Mouse (Mus musculus): ENCODE data around the gene Tex14. TPM values are rescaled to one million over a fixed set of nuclear protein-coding genes. Genes with fewer than 3 reads are reported as not detected.
"Not testable (repeated sequence)": the region's sequence is repeated elsewhere in the genome, so short reads cannot be mapped to it uniquely, and the experiment has no call there.

Gene Tex14
- total RNA-seq, 2 experiments from 2014 or later: 0.33 TPM; not detected in 1

DNA sequence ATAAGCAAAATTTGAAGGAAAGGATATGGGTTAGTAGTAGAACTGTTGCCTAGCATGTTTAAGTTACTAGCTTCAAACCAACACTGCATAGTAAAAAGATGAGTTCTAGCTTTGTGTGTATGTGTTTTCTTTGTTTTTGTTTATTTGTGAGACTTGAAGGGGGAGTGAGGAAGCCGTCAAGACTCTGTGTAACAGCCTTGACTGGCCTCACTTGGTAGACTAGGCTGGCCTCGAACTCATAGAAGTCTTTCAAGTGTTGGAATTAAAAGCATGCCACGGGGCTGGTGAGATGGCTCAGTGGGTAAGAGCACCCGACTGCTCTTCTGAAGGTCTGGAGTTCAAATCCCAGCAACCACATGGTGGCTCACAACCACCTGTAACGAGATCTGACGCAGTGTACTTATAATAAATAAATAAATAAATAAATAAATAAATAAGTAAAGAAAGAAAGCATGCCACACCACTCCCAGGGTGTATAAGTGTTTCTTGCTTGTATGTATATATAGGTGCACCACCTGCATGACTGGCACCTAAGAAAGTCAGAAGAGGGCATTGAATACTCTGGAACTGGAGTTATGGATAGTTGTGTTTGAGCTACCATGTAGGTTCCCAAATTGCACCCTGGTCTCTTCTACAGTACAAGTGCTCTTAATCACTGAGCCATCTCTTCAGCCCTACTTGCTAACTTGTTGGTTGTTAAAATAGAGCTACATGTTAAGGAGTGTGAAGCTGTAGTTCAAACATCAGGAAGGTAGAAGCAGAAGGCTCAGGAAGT, 18.9 kb downstream of the Tex14 start:
- DNase-seq: no peak
- intact Hi-C loops (cut with DNase I): loop anchor here (10.0 kb wide), 1 partner anchor 311 kb away; the partner anchor contains the start of gene Supt4a

DNA sequence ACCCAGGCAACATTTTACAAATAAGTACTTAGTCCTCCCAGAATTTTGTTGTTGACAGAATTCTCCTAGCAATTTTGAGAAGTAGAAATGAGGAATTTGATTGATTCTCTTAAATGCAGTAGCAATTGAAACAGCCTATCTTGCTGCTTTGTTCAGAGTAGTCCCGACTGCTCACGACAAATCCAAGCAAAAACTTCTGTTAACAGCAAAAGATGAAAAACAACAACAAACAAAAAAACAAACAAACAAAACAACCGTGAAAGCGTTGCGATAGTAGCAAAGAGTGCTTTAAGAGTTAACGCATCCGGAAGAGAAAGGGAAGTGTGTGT, 21.2 kb downstream of the Tex14 start:
- DNase-seq: no peak
- intact Hi-C loops (cut with DNase I): loop anchor here (2.0 to 10.0 kb wide), 5 partner anchors 17 to 309 kb away; partner anchors contain the start of gene Supt4a

DNA sequence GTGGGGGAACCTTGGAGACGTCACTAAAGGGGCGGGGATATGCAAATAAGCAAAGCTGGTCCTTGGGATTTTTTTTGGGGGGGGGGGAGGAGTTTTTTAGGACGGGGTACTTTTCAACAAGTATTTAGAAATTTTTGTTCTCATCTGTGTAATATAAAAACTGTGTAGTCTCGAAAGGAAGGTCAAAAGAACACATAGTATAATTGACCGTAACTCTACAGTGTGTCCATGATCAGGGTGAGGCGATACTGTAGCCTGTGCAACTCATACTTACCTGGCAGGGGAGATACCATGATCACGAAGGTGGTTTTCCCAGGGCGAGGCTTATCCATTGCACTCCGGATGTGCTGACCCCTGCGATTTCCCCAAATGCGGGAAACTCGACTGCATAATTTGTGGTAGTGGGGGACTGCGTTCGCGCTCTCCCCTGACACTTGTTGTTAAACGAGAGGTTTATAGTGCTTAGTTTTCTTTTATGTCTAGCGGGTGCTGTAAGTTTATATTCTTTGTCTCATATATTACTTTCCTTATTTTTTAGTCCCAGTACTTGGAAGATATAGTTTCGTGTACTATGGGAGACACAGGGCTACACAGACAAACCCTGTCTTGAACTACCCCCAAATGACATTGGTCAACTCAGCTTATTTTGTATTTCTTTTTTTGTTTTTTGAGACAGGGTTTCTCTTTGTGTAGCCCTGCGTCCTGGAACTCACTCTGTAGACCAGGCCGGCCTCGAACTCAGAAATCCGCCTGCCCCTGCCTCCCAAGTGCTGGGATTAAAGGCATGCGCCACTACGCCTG, 21.8 kb downstream of the Tex14 start:
- peak; percentile 81 to 82 for DNase-seq
- intact Hi-C loops (cut with DNase I): loop anchor here (2.0 to 10.0 kb wide), 5 partner anchors 16 to 308 kb away; partner anchors contain the start of gene Supt4a

DNA sequence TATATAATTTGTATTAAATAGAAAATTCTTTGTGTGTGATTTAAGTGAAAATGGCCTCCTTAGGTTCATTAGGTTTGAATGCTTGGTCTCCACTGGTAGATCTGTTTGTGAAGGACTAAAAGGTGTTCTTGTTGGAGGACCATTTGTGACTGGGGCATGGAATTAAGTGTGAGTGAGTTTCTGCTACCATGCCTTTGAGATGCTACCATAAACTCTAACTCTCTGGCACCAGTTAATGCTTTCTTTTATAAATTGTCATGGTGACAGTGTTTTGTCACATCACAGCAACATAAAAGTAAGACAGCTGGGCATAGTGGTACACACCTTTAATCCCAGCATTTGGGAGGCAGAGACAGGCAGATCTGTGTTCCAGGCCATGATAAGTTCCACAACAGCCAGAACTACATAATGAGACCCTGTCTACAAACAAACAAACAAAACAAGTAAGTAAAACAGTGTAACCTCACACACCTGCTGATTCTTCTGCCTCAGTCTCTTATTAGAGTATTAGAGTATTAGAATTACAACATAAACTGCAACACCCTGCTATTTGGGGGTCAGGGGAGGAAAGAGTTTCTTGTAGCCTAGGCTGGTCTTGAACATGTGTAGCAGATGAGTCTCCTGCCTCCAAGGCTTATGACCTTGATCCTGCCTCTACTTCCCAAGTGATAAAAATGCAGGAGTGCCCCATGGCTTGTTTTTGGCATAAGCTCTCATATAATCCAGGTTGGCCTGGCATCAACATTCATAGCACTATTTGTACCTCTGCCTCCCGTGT, 22.6 kb downstream of the Tex14 start:
- intact Hi-C loops (cut with DNase I): loop anchor here (2.0 to 10.0 kb wide), 5 partner anchors 15 to 307 kb away; partner anchors contain the start of gene Supt4a
- DNase-seq: no peak

DNA sequence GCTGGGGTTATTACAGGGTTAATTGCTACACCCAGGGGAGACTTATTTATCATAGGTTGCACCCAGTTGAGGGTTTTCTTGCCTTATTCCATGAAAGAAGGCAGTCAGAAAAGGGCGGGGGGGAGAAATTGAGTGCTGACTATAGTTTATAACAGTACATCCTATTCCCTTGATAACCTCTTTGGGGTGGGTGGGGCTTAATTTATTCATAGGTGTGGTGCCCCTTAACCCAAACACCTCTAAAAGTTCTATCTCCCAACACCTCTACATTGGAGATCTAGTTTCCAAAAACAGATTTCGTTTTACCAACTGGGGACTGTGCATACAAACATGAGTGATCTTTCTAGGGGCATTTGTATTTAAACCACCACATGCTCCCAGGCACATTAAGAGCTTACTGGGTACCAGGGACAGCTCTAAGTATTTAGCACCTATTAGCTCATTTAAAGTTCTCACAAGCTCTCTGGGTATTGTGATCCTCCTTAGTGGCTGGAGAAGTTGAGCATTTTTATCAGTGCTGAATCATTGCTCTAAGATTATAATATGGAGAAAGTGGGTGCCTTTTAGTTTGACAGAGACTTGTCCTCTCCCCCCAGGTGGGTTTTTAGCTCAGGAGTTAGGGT, 23.3 kb downstream of the Tex14 start:
- DNase-seq: no peak
- intact Hi-C loops (cut with DNase I): loop anchor here (5.0 to 10.0 kb wide), 2 partner anchors 74 to 307 kb away; partner anchors contain the start of gene Supt4a

DNA sequence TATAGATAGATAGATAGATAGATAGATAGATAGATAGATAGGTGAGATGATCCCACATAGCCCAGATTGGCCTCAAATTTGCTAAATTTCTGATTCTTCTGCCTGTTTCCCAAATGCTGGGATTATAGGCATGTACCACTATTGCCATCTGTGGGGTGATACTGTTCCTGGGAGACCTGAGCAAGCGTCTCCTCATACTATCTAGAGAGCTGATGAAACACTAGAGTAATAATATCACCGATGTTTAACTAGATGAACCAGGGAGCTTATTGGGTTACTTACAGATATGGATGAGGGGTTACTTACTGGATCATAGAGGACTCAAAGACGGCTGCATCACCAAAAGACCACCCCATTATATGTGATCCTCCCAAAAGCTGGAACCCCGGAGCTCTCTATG, 24.5 kb downstream of the Tex14 start:
- intact Hi-C loops (cut with DNase I): loop anchor here (5.0 to 10.0 kb wide), 2 partner anchors 73 to 305 kb away; partner anchors contain the start of gene Supt4a
- DNase-seq: no peak

DNA sequence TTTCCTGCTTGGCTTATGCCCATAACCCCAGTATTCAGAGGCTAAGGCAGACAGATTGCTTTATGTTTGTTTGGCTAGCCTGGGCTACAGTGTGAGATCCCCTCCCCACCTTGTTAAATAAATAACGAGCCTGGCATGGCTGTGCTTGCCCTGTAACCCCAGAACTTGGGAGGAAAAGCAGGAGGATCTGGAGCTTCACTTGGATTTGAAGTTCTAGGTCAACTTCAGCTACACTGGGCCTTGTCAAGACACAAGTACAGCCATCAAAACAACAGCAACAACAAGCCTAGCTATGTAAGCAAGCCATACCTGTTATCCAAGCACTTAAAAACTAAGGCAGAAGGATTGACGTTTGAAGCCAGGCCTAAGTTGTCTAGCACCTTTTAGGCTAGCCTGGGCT, 25.5 kb downstream of the Tex14 start:
- intact Hi-C loops (cut with DNase I): no loop called here
- DNase-seq: no peak

DNA sequence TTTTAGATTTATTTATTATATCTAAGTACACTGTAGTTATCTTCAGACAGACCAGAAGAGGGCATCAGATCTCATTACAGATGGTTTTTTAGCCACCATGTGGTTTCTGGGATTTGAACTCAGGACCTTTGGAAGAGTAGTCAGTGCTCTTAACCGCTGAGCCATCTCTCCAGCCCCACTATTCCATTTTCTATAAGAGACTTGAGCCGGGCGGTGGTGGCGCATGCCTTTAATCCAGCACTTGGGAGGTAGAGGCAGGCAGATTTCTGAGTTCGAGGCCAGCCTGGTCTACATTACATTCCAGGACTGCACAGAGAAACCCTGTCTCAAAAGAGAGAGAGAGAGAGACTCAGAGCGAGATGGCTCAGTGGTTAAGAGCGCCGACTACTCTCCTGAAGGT, 26.9 kb downstream of the Tex14 start:
- DNase-seq; intact Hi-C loops (cut with DNase I): not testable (repeated sequence)

DNA sequence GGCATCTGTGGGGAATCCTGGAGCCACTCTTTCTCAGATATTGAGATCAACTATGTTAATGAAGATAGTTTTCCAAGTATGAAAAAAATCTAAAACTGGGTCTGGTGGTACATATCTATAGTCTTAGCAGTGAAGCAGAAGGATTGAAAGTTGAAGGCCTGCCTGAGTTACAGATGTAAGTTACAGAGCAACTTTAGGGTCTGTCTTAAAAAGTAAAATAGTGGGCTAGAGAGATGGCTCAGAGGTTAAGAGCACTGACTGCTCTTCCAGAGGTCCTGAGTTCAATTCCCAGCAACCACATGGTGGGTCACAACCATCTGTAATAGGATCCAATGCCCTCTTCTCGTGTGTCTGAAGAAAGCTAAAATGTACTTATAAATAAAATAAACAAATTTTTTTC, 27.6 kb downstream of the Tex14 start:
- DNase-seq: no peak
- intact Hi-C loops (cut with DNase I): no loop called here

DNA sequence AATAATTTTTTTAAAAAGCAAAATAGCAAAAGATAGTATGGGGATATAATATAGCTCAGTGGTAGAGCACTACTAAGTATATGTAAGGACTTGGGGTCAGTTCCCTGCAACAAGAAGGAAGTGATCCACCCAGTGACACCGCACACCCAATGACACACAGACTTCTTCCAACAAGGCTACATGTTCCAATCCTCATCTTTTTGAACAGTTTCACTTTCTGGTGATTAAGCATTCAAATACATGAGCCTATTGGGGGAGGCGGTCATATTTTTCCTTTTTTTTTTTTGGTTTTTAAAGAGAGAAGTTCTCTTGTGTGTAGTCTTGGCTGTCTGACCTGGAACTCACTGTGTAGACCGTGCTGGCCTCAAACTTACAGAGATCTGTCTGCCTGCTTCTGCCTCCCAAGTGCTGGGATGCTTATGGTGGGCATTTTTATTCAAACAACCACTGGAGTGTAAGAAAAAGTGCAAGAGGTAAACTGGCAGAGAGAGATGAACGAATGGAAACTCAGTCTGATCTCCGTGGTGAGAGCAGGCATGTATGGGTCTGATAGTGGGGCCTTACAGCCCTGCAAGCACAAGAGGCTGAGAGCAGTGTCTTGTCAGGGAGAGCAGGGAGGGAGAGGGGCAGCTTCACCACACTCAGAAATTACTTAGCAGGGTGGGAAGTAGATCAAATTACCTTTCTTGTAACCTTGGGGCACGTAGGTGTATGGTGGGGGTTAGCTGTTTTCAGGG, 28.2 kb downstream of the Tex14 start:
- intact Hi-C loops (cut with DNase I): no loop called here
- no peak for DNase-seq

DNA sequence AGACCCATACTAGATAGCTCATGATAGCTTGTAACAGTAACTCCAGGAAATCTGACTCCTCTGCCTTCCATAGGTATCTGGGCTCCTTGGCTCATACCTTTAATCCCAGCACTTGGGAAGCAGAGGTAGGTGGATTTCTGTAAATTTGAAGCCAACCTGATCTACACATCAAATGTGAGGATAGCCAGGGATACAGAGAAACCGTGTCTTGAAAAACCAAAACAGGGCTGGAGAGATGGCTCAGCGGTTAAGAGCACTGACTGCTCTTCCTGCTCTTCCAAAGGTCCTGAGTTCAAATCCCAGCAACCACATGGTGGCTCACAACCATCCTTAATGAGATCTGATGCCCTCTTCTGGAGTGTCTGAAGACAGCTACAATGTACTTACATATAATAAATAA, 30.2 kb downstream of the Tex14 start:
- intact Hi-C loops (cut with DNase I); DNase-seq: not testable (repeated sequence)

DNA sequence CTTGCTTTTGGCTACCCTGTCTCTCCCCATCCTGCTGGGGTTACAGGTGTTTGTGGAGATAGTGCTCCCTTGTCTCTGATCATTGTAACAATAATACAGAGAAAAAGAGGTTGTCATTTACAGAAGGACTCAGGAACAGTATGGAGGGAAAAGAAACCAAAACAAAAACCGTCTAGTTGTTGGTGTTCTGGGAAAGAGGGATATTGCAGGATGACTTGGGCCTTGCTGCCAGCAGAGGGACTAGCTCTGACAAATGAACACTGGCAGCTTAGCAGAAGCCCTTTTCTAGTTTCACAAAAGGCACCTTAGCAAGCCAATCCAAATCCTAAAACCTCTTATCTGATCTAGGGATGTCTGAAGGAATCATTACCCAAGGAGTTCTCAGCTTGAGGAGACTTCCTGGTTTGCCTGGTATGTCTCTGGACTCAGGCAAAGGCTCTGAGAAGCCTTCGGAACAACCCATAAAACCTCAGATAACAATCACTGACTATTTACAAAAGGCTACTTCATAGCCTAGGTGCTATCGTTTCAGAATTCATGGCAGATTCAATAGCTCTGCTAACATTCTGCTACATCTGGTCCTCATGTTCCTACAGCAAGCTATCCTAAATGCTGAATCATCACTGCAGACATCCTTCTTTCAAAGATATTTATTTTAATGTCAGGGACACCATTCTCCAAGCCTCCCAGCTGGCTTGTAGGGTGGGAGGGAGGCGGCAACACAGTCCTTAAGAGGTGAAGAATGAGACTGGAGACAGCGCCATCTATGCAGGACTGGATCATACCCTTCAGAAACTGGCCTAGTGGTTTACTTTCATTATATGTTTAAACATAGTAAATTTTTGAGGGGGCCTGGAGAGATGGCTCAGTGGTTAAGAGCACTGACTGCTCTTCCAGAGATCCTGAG, 31.7 kb downstream of the Tex14 start:
- DNase-seq: no peak
- intact Hi-C loops (cut with DNase I): no loop called here

DNA sequence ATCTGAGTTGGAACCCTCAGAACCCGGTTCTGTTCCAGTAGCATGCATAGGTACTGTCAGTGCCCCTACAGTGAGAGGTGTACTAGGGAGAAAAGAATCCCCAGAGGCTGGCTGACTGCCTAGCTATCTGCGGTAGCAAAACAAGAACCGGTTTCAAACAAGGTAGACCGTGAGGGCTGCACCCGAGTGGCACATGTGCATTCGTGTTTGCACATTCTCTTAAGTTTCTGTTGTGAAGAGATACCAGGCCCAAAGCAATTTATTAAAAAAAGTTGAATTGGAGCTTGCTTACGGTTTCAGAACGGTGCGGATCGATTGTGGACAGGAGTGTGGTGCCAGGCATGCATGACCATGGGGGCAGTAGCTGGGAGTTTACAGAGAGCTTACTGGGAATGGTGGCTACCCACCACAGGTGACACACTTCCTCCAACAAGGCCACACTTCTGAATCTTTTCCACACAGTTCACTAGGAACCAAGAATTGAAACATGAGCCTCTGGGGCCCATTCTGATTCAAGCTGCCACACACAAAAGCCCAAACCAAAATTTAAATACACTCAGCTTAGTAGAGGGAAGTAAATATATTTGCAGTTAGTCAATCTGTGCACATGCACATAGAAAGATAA, 35.0 kb downstream of the Tex14 start:
- no peak for DNase-seq
- intact Hi-C loops (cut with DNase I): loop anchor here (5.0 kb wide), 1 partner anchor 152 kb away; the partner anchor contains the start of gene Mtmr4

DNA sequence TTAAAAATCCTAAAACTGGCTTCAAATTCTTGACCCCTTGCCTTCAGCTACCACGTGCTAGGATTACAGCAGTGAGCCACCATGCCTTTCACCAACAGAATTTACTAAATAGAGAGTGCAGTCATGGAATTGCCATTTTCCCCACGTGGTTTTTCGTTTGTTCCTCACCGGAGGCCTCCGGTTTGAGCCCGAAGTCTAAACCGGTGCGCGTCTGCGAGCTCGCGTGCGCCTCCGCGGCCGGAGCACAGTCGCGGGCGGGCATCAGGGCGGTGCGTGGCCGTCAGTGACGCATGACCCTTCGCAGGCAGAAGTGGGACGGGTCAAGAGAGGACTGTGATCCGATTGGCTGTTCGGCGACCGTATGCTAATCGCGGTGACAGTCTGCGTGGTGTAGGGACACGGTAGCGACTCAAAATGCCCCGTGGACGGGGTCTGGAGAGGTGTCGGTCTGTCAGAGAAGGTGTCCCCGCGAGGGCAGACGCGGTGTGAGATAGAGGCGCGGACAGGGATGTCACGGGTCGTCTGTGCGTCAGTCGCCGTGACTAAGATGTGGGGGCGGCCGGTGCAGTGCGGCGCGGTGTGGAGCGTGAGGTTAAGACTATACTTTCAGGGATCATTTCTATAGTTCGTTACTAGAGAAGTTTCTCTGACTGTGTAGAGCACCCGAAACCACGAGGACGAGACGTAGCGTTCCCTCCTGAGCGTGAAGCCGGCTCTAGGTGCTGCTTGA, 37.9 kb downstream of the Tex14 start:
- peak; percentile 78 to 83 for DNase-seq
- intact Hi-C loops (cut with DNase I): loop anchor here (2.0 to 5.0 kb wide), 2 partner anchors 16 to 149 kb away; partner anchors contain the start of gene Mtmr4

DNA sequence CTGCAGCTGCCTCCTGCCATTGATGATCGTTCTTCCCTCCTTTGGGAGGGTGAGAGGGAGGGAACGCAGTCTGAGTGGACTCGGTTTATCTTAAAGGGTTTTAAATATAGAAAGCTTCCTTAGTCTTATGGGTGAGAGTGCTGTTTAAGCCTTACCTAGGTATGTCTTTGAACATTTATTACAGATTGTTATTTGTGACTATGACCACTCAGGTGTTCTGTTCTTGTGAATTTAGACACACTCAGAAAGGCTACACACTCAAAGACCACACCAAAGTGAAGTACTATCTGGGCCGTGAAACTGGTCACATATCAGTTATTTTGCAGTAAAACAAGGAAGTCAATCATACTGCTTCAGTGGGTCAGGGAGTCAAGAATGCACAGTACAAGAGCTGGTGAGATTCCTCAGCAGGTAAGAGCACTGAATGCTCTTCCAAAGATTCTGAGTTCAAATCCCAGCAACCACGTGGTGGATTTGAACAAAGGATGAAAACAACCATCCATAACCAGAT, 38.6 kb downstream of the Tex14 start:
- intact Hi-C loops (cut with DNase I): loop anchor here (2.0 to 5.0 kb wide), 2 partner anchors 17 to 149 kb away; partner anchors contain the start of gene Mtmr4

DNA sequence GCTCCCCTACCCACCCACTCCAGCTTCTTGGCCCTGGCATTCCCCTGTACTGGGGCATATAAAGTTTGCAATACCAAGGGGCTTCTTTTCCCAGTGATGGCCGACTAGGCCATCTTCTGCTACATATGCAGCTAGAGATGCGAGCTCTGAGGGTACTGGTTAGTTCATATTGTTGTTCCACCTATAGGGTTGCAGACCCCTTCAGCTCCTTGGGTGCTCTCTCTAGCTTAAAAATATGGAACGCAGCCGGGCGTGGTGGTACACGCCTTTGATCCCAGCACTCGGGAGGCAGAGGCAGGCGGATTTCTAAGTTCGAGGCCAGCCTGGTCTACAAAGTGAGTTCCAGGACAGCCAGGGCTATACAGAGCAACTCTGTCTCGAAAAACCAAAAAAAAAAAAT, 39.2 kb downstream of the Tex14 start:
- DNase-seq: not testable (repeated sequence)
- intact Hi-C loops (cut with DNase I): loop anchor here (5.0 kb wide), 1 partner anchor 148 kb away; the partner anchor contains the start of gene Mtmr4

More for the DNA sequence above, 38.6 kb downstream of the Tex14 start:
- peak in 1 of 2 experiments; percentile 43 for DNase-seq

Measured in heart, postnatal 36 days (tissue).